Mouse (Mus musculus): ENCODE results near the gene Washc3.
A peak's percentile ranks its signal among the peaks of the same experiment; 100 is the strongest.

Washc3 gene

DNA sequence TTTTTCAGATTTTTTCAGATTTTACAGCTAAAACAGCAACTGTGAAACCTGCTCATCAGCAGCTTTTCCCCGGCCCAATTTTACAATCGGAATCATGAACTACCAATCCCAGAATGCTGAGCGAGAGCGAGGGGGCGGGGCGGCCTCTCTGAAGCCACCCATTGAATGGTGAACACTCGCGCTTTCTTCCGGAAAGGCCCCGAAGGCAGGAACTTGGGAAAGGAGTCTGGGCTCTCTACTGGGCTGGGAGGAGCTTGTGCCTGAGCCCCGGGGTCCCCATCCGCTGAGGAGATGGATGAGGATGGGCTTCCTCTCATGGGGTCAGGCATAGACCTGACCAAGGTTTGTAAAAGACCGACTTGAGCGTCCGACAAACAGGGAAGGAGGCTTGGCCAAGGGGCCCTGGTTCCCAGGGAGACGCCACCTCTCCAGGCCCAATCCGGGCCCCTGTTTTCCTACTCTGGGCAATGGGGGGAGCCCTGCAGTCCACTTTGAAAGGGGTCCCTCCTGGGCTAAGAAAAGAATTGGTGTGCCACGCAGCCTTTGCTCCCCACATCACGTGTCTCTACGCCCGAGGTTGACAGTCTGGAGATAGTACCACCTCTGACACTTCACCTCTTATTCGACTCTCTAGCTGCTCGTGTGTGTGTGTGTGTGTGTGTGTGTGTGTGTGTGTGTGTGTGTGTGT, at the start of gene Washc3:
Gene Washc3 (plus strand): TSS at position 143 of the 688 bp plus-strand sequence.
- DNase-seq (ENCODE audit: low spot score in 2 of 2): peak; percentile 84 to 92

DNA sequence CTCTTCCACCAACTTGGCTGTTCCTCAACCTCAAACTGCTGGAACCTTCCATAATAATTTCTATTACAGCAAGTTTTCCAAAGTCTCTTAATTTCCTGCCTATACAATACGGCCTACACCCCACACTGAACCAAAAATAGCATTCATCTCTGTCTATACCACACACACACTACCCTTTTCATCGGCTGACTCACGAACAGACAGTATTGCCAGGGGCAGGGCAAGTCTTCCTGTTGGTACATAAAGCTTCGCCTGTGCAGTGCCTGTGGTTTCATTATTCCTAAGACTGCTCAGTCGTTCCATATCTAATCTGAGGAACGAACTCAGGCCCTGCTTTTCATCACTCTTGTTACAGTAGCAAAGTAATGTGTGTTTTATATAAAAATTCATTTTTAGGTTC, 49.2 kb upstream of the Washc3 start:
- no peak for DNase-seq (ENCODE audit: low spot score in 2 of 2)

- no peak for DNase-seq (ENCODE audit: low spot score in 2 of 2)
Observed at GRCm38 (mm10) chr10:88162096-88162495, 38.8 kb upstream of the Washc3 start.

GRCm38 (mm10) chr10:88162676-88163075, 38.2 kb upstream of the Washc3 start:
- DNase-seq (ENCODE audit: low spot score in 2 of 2): no peak

DNA sequence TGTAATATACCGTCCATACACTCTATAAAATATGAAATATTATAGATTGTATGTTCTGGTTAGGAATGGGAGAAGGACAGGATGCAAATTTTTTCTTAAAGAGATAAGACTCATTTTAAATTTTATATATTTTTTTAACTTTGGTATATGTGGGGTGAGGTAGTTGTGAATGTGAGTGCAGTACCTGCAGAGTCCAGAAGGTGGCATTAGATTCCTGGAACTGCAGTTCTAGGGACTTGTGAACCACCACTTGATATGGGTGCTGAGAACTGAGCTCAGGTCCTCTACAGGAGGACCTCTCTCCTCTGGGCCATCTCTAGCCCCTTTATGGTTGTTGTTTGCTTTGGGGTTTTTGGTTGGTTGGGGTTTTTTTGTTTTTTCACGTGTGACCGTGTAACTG, 34.7 kb upstream of the Washc3 start:
- no peak for DNase-seq (ENCODE audit: low spot score in 2 of 2)

GRCm38 (mm10) chr10:88167438-88168077, 33.3 kb upstream of the Washc3 start:
- no peak for DNase-seq (ENCODE audit: low spot score in 2 of 2)

DNA sequence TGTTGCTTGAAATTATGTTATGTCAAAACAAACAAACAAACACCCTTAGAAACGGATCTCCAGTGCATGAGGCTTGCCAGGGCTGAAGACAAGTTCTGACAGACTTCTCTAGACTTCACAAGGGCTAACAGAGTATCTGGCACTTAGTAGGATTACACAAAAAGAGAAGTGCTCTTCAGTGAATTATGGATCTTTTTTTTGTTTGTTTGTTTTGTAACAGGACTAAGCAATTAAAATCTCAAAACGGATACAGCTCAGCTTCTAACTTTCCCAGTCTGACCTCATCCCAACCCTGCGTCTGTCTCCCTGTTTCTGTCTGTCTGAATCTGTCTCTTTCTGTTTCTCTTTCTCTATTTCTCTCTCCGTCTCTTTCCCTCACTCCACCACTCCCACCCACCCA, 352 bp upstream of the Washc3 start:
- no peak for DNase-seq (ENCODE audit: low spot score in 2 of 2)

- no peak for DNase-seq (ENCODE audit: low spot score in 2 of 2)
Observed at GRCm38 (mm10) chr10:88201650-88202049, 757 bp downstream of the Washc3 start.

DNA sequence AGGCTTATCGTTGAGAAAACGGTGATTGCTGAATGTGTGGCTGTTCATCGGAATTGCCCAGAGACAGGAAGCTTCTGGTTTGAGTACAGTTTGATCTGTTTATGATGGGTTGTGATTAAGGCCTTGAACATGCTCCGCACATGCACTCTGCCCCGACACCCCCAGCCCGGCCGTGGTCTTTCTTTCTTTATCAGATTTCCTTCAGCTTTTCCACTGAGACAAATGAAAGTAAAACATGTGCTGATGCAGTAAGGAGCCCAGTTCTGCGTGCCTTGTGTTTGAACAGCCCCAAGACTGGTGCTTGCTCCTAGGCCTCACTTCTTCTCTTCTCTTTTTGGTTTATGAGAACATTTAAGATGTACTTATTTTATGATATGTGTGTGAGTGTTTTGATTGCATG, 1.7 kb downstream of the Washc3 start:
- DNase-seq (ENCODE audit: low spot score in 2 of 2): no peak

DNA sequence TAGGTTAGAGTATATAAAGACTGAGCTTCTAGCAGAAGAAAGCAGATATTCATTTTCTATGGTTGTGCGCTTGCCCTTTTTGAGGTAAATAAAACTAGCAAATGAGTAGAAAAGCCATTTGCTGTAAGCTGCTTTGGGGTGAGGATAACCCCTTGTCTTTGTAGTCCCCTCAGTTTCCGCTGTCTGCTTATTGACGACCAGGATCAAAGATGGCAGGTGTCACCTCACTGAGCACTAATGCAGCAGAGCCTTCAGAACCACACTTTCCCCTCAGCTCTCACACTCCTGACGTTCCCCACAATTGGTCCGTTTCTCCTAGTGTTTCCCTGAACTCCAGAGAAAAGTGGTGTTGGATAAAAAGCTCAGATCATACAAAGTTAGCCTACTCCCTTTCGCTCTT, 2.3 kb downstream of the Washc3 start:
- DNase-seq (ENCODE audit: low spot score in 2 of 2): no peak

- DNase-seq (ENCODE audit: low spot score in 2 of 2): no peak
Observed at GRCm38 (mm10) chr10:88212644-88213043, 11.8 kb downstream of the Washc3 start.

DNA sequence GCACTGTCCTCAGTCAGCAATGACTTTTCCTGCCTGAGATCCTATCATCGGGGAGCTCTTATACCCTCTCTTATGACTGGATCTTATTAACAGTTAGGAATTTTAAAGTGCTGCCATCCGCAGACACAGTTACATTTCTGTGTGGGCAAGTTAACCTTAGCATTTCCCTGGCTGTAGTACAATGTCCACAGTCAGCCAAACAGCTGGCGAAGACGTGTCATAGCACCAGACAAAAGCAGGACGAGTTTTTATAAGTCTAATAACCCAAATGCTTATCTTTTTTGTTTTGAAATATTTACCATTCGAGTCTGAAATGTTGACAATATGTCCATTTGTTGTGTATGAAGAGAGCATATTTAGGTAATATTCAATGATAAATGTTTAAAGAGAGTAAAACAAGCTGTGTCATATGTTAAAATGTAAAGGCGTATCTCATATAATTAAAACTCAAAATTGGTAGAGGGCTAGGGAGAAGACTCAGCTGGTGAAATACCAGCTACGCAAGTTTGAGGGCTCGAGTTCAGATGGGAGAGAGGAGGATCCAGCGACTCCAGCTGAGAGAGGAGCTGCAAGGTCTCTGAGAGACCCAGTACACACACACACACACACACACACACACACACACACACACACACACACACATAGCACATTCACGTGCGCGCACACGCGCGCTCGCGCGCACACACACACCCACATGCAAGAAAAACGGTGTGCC, 14.1 kb downstream of the Washc3 start:
- DNase-seq (ENCODE audit: low spot score in 2 of 2): no peak

DNA sequence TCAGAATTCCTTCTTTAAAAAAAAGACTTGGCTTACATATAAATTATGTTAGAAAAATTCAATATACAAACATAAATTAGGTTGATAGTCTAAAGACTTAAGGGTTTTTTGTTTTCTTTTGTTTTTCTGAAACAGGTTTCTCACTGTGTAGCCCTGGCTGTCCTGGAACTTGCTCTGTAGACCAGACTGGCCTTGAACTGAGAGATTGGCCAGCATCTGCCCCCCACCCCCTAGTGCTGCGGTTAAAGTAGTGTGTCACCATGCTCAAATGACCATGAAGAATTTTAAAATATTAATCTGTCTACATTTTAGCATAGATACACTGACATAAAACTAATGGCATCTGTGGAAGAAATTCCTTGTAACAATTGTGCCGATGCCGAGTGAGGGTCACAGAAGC, 17.3 kb downstream of the Washc3 start:
- no peak for DNase-seq (ENCODE audit: low spot score in 2 of 2)

GRCm38 (mm10) chr10:88221718-88222117, 20.8 kb downstream of the Washc3 start:
- no peak for DNase-seq (ENCODE audit: low spot score in 2 of 2)

GRCm38 (mm10) chr10:88225421-88225820, 24.5 kb downstream of the Washc3 start:
- DNase-seq (ENCODE audit: low spot score in 2 of 2): no peak

- DNase-seq (ENCODE audit: low spot score in 2 of 2): no peak
Observed at GRCm38 (mm10) chr10:88227962-88228361, 27.1 kb downstream of the Washc3 start.

- no peak for DNase-seq (ENCODE audit: low spot score in 2 of 2)
Observed at GRCm38 (mm10) chr10:88228521-88229017, 27.7 kb downstream of the Washc3 start.

GRCm38 (mm10) chr10:88231671-88232070, 30.8 kb downstream of the Washc3 start:
- no peak for DNase-seq (ENCODE audit: low spot score in 2 of 2)

GRCm38 (mm10) chr10:88232765-88233164, 31.9 kb downstream of the Washc3 start:
- no peak for DNase-seq (ENCODE audit: low spot score in 2 of 2)

GRCm38 (mm10) chr10:88244681-88245080, 43.8 kb downstream of the Washc3 start:
- DNase-seq (ENCODE audit: low spot score in 2 of 2): no peak

- DNase-seq (ENCODE audit: low spot score in 2 of 2): no peak
Observed at GRCm38 (mm10) chr10:88250300-88250699, 49.4 kb downstream of the Washc3 start.

DNA sequence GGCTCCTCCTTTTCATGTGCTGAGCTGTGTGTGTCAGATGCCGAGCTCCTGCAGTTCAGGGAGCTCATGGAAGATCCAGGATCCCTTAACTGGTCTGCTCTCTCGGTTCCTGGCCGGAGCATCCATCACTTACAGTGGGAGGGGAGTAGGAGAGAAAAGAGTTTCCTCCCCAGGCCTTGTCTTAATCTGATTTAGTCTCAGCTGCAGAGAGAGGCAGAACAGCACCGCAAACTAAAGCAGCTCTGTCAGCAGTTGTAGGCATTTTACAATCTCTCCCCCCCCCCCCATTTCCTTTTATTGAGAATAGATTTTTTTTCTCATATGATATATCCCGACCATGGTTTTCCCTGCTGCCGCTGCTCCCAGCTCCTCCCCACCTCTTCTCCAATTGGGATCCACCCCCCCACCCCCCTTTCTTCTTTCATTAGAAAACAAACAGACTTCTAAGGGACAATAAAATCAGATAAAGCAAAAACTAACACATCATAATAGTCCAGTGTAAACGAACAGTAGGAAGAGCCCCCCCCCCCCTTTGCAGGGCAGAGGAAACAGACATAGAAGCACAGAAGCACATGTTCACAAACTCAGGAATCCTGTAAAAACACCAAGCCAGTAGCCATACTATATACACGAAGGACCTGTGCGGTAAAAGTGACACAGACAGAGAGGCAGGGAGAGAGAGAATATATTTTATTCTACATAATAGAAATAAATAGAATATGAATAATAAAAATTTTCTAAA, 51.4 kb downstream of the Washc3 start:
- no peak for DNase-seq (ENCODE audit: low spot score in 2 of 2)
